Mouse (Mus musculus) lung, postnatal 0 days (tissue): ENCODE data around the gene Serpinb9f. TPM values are rescaled to one million over a fixed set of nuclear protein-coding genes. Genes with fewer than 3 reads are reported as not detected.
"Not testable (repeated sequence)": the region's sequence is repeated elsewhere in the genome, so short reads cannot be mapped to it uniquely, and the experiment has no call there.

ENCODE experiments used
- ATAC-seq: fragments of 200-750 bp; cut with Nextera tagmentation; 2 replicates; pipeline ENCODE4 v1.8.0; 2017; ENCODE audit warnings: moderate library complexity
- DNase-seq: peaks from one replicate; pipeline ENCODE4 v3.0.0-alpha.2; 2016; ENCODE audit warnings: low spot score
- H3K27ac ChIP-seq: fragments of 300-500 bp; sonication (generic); 2 replicates; pipeline ENCODE4 v1.5.1; 2014; ENCODE audit warnings: antibody characterized with exemption, mild to moderate bottlenecking, low read length, mixed read lengths
- H3K27me3 ChIP-seq: fragments of 300-500 bp; sonication (generic); replicated peaks from 2 replicates; pipeline ENCODE4 v1.6.1; 2014; ENCODE audit warnings: low read length, mixed read lengths; ENCODE audit not compliant: insufficient read depth
- H3K36me3 ChIP-seq: fragments of 300-500 bp; sonication (generic); 2 replicates; pipeline ENCODE4 v1.6.1; 2014; ENCODE audit warnings: low read length, mixed read lengths; ENCODE audit not compliant: insufficient read depth
- H3K4me1 ChIP-seq: fragments of 300-500 bp; sonication (generic); 2 replicates; pipeline ENCODE4 v1.6.1; 2014; ENCODE audit warnings: antibody characterized with exemption, low read depth, low read length, mixed read lengths; ENCODE audit not compliant: insufficient read depth
- H3K4me2 ChIP-seq: fragments of 300-500 bp; sonication (generic); replicated peaks from 2 replicates; pipeline ENCODE4 v1.6.1; 2014; ENCODE audit warnings: low read depth, mild to moderate bottlenecking, low read length, moderate library complexity, mixed read lengths
- H3K4me3 ChIP-seq: fragments of 300-500 bp; sonication (generic); 2 replicates; pipeline ENCODE4 v1.5.1; 2014; ENCODE audit warnings: low read depth, low read length
- H3K9ac ChIP-seq: fragments of 300-500 bp; sonication (generic); replicated peaks from 2 replicates; pipeline ENCODE4 v1.6.1; 2014; ENCODE audit warnings: low read depth, mild to moderate bottlenecking
- H3K9me3 ChIP-seq: fragments of 300-500 bp; sonication (generic); 2 replicates; pipeline ENCODE4 v1.6.1; 2016; ENCODE audit warnings: low read length, mixed read lengths
- WGBS: fragments of 180-500 bp; shearing (Covaris S2); extraction: QIAGEN DNeasy Blood & Tissue Kit; methylation state at CpG from one replicate; pipeline ENCODE4 v1.1.7; 2014; 5-methylcytosine and 5-hydroxymethylcytosine counted together
- polyA plus RNA-seq: library from polyadenylated mRNA; unstranded; fragments of >200 nt; fragmentation: Nextera tagmentation; extraction: Ambion mirVana; gene quantifications from 2 replicates; pipeline ENCODE4 v1.2.1, GENCODE M21; 2015

Serpinb9f gene
- polyA plus RNA-seq = not detected in 2 replicates

- not testable (repeated sequence) for H3K27me3 ChIP-seq, H3K9ac ChIP-seq, H3K4me3 ChIP-seq, H3K9me3 ChIP-seq, H3K4me1 ChIP-seq, H3K36me3 ChIP-seq, DNase-seq, H3K4me2 ChIP-seq, H3K27ac ChIP-seq, ATAC-seq
- WGBS = 78% methylated on average over 3 of the region's 3 CpGs
Observed at GRCm38 (mm10) chr13:33323777-33324176, at the start of gene Serpinb9f. Serpinb9f (plus strand) TSS chr13:33324077.

GRCm38 (mm10) chr13:33308631-33309030, 15.2 kb upstream of the Serpinb9f start:
- not testable (repeated sequence) for DNase-seq, H3K4me3 ChIP-seq, H3K4me1 ChIP-seq, H3K9ac ChIP-seq, ATAC-seq, H3K27me3 ChIP-seq, H3K9me3 ChIP-seq, H3K27ac ChIP-seq, H3K4me2 ChIP-seq, H3K36me3 ChIP-seq
- 87% methylated on average over 4 of the region's 4 CpGs for WGBS

- H3K27ac ChIP-seq, H3K4me2 ChIP-seq, H3K4me3 ChIP-seq, H3K9me3 ChIP-seq, H3K27me3 ChIP-seq, H3K4me1 ChIP-seq, H3K9ac ChIP-seq, H3K36me3 ChIP-seq, DNase-seq, ATAC-seq: not testable (repeated sequence)
- 100% methylated on average over 1 of the region's 1 CpGs for WGBS
Observed at GRCm38 (mm10) chr13:33356666-33357065, 32.8 kb downstream of the Serpinb9f start.

Other genes starting within 250 kb of the Serpinb9f start
- 0.63 and 0.69 TPM in 2 replicates for gene Serpinb1b, start 245.5 kb upstream of the Serpinb9f start, polyA plus RNA-seq
- gene Serpinb9c, start 164.3 kb upstream of the Serpinb9f start, polyA plus RNA-seq = not detected in 2 replicates
- gene Serpinb9d, start 131.1 kb upstream of the Serpinb9f start, polyA plus RNA-seq = not detected in 2 replicates
- not detected in 2 replicates for gene Serpinb9e, start 74.5 kb upstream of the Serpinb9f start, polyA plus RNA-seq
- not detected in 2 replicates for gene Gm11397, start 71.7 kb downstream of the Serpinb9f start, polyA plus RNA-seq
- not detected in 2 replicates for gene Serpinb9g, start 160.7 kb downstream of the Serpinb9f start, polyA plus RNA-seq